Mouse (Mus musculus) heart, adult 2 months (tissue): ENCODE data around the gene Igsf21.

ENCODE experiments used
- EP300 ChIP-seq: fragments of 200-500 bp; IDR thresholded peaks from 2 replicates; pipeline ENCODE4 v1.6.1; 2011; ENCODE audit warnings: low read depth, low read length, control low read depth; ENCODE audit not compliant: insufficient read depth
- POLR2A ChIP-seq: fragments of 200-500 bp; IDR thresholded peaks from 2 replicates; pipeline ENCODE4 v1.6.1; 2011; ENCODE audit warnings: mild to moderate bottlenecking, low read depth, low read length, control low read depth; ENCODE audit not compliant: insufficient read depth

- TF ChIP-seq EP300 (no peak), POLR2A (no peak)
These were observed 46.3 kb downstream of the Igsf21 start for GRCm38 (mm10) chr4:140200296-140200695.
